Mouse (Mus musculus) megakaryocyte, embryonic 14.5 days (primary cell): ENCODE measurements at regions not wholly inside any gene's neighbourhood (a gene's known extent, or its start where the extent isn't known, plus 50 kb on each side); places are given as distances from the start of the nearest gene placed in this dataset.

ENCODE experiments used
- FLI1 ChIP-seq: IDR thresholded peaks from 2 replicates; pipeline ENCODE4 v1.6.1; 2012; ENCODE audit warnings: low read length, inconsistent platforms, mixed read lengths
- GATA1 ChIP-seq: IDR thresholded peaks from 3 replicates; pipeline ENCODE4 v1.6.1; 2012; ENCODE audit warnings: mixed read lengths, low read length, inconsistent platforms, borderline replicate concordance

DNA sequence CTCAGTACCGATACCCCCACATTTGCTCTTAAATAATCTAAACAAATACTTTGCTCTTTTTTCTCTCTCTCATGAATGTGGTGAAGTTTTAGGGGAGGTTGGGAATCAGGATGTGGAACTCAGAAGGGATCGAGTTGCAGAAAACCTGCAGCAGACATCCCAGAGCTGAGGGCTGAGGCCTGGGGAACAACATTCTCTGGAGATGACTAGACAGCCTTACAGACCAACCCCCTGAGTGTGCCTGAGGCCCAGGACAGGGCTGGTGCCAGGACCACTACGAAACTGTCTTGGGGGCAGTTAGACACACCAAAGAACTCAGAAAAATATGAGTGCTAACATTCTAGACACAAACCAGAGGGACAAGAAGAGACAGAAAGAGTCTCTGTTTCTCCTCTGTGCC, 83.4 kb downstream of the Setd4 start:
- TF ChIP-seq GATA1 (no peak), FLI1 (no peak)
